Mouse (Mus musculus): Measurements from ENCODE around the gene Ccdc38. TPM values are rescaled to one million over a fixed set of nuclear protein-coding genes. Genes with fewer than 3 reads are reported as not detected.

The Ccdc38 gene
- polyA plus RNA-seq, 1 experiment from 2014 or later, result 0.25 TPM

- Histone ChIP-seq H3K9me3 (replicated peaks; ENCODE audit: control insufficient read depth, low read length) (no peaks in the 10 kb centered on the region), H3K27ac (ENCODE audit: low read length) (no peak overlapping the region), H3K9ac (ENCODE audit: low read length) (no peak overlapping the region), H3K27me3 (ENCODE audit: control insufficient read depth, insufficient read depth, low read length) (no peaks in the 10 kb centered on the region), H3K4me2 (ENCODE audit: low read depth, low read length) (no peak overlapping the region), H3K36me3 (ENCODE audit: control insufficient read depth, insufficient read depth, low read length) (no peaks in the 10 kb centered on the region), H3K4me1 (ENCODE audit: control insufficient read depth, insufficient read depth, low read length) (no peaks in the 10 kb centered on the region), H3K4me3 (replicated peaks; ENCODE audit: low read length) (no peak overlapping the region)
- ATAC-seq (ENCODE audit: insufficient read depth, low FRiP score), result no peak
- WGBS, result 70% methylated on average over 2 of the region's 2 CpGs
These were observed 21.8 kb upstream of the Ccdc38 start for GRCm38 (mm10) chr10:93518620-93519019.

GRCm38 (mm10) chr10:93519159-93519558 lies 21.3 kb upstream of the Ccdc38 start:
- no peak for ATAC-seq (ENCODE audit: insufficient read depth, low FRiP score)
- Histone ChIP-seq H3K27me3 (ENCODE audit: control insufficient read depth, insufficient read depth, low read length) (no peaks in the 10 kb centered on the region), H3K9ac (ENCODE audit: low read length) (no peak overlapping the region), H3K27ac (ENCODE audit: low read length) (no peak overlapping the region), H3K36me3 (ENCODE audit: control insufficient read depth, insufficient read depth, low read length) (no peaks in the 10 kb centered on the region), H3K9me3 (replicated peaks; ENCODE audit: control insufficient read depth, low read length) (no peaks in the 10 kb centered on the region), H3K4me2 (ENCODE audit: low read depth, low read length) (no peak overlapping the region), H3K4me3 (replicated peaks; ENCODE audit: low read length) (no peak overlapping the region), H3K4me1 (ENCODE audit: control insufficient read depth, insufficient read depth, low read length) (no peaks in the 10 kb centered on the region)
- WGBS, result 89% methylated on average over 8 of the region's 8 CpGs

DNA sequence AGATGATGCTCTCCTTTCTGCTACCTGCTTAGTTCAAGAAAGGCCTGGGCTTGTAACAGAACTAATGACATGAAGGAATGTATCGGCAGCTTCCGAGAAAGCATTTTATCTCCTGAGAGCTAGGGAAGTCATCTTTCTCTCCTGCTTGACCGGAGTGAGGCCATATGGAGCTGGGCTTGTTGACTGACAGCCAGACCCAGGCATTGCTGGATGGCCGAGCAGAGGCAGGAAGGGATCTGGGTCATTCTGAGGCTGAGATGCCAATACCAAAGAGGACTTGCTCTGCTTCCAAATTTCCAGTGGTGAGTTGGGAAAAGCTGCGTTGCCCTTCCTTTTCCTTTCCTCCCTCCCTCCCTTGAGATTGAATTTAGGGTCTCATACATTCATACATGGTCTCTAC lies 20.7 kb upstream of the Ccdc38 start:
- Histone ChIP-seq H3K36me3 (ENCODE audit: control insufficient read depth, insufficient read depth, low read length) (no peaks in the 10 kb centered on the region), H3K9ac (ENCODE audit: low read length) (no peak overlapping the region), H3K9me3 (replicated peaks; ENCODE audit: control insufficient read depth, low read length) (no peaks in the 10 kb centered on the region), H3K4me3 (replicated peaks; ENCODE audit: low read length) (no peak overlapping the region), H3K27me3 (ENCODE audit: control insufficient read depth, insufficient read depth, low read length) (no peaks in the 10 kb centered on the region), H3K27ac (ENCODE audit: low read length) (no peak overlapping the region), H3K4me2 (ENCODE audit: low read depth, low read length) (no peak overlapping the region), H3K4me1 (ENCODE audit: control insufficient read depth, insufficient read depth, low read length) (no peaks in the 10 kb centered on the region)
- ATAC-seq (ENCODE audit: insufficient read depth, low FRiP score), result no peak
- WGBS, result 71% methylated on average over 5 of the region's 5 CpGs

DNA sequence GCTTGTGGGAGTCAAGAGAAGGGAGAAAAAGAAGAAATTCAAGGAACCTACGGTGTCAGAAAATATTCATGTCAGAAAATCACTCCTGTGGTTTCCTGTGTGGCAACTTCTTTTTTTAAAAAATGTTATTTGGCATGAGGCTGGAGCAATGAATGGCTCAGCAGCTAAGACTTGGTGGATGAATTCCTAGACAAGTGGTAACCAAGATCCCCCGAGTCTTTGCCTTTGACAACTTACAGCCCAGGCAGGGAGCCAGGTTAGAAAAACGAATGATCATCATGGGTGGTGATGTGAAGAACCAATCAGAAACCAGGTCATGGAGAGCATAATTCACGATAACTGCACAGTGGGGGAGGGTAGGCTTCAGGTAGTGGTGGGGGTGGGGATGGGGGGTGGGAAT lies 19.4 kb upstream of the Ccdc38 start:
- no peaks in the 10 kb centered on the region for H3K4me1 ChIP-seq (ENCODE audit: control insufficient read depth, insufficient read depth, low read length)
- H3K4me3 ChIP-seq (replicated peaks; ENCODE audit: low read length), result no peak overlapping the region
- H3K9ac ChIP-seq (ENCODE audit: low read length), result no peak overlapping the region
- WGBS, result 66% methylated on average over 4 of the region's 4 CpGs
- no peaks in the 10 kb centered on the region for H3K27me3 ChIP-seq (ENCODE audit: control insufficient read depth, insufficient read depth, low read length)
- H3K4me2 ChIP-seq (ENCODE audit: low read depth, low read length), result no peak overlapping the region
- H3K9me3 ChIP-seq (replicated peaks; ENCODE audit: control insufficient read depth, low read length), result no peaks in the 10 kb centered on the region
- no peak overlapping the region for H3K27ac ChIP-seq (ENCODE audit: low read length)
- H3K36me3 ChIP-seq (ENCODE audit: control insufficient read depth, insufficient read depth, low read length), result no peaks in the 10 kb centered on the region
- no peak for ATAC-seq (ENCODE audit: insufficient read depth, low FRiP score)

DNA sequence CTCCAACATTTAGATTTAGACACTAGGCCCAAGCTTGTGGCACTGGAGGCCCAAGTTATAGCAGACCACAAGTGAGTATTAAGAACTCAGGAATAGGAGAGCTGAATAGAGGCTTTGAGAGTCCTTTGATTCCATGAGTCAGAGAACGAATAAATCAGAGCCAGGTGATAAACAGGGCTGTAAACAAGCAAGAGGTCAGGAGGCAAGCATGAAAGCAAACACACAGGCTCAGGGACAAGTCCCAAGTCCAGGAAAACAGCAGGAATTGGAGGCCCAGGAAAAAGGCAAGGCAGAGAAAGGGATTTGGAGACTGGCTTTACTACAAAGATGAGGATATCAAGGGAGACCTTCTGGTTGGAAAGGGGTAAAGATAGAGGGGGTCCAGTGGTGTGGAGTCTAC lies 15.1 kb upstream of the Ccdc38 start:
- Histone ChIP-seq H3K27ac (ENCODE audit: low read length) (no peak overlapping the region), H3K4me2 (ENCODE audit: low read depth, low read length) (no peak overlapping the region), H3K9me3 (replicated peaks; ENCODE audit: control insufficient read depth, low read length) (no peaks in the 10 kb centered on the region), H3K27me3 (ENCODE audit: control insufficient read depth, insufficient read depth, low read length) (no peaks in the 10 kb centered on the region), H3K4me3 (replicated peaks; ENCODE audit: low read length) (no peak overlapping the region), H3K4me1 (ENCODE audit: control insufficient read depth, insufficient read depth, low read length) (no peaks in the 10 kb centered on the region), H3K36me3 (ENCODE audit: control insufficient read depth, insufficient read depth, low read length) (no peaks in the 10 kb centered on the region), H3K9ac (ENCODE audit: low read length) (no peak overlapping the region)
- WGBS, result 65% methylated on average over 1 of the region's 1 CpGs
- no peak for ATAC-seq (ENCODE audit: insufficient read depth, low FRiP score)

DNA sequence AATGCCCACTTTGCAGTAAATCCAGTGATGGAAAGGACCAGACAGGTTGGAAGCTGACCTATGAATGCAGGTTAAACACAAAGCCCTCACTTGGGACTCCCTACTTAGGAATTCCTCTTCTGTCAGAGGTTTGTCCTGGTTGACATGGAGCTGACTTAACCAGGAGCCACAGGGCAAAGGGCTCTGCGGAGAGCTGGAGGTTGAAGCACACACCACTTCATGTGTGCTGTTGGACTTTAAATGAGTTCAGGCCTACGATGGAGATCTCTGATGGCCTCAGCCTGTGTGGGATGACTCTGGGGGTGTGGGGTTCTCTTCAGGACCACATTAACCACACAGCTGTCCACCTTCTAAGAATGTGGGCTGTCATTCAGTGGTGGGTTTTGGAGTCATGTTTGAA lies 2.1 kb upstream of the Ccdc38 start:
- no peak for ATAC-seq (ENCODE audit: insufficient read depth, low FRiP score)
- H3K9ac ChIP-seq (ENCODE audit: low read length), result no peak overlapping the region
- peaks cover 8% of the 10 kb centered on the region for H3K4me1 ChIP-seq (ENCODE audit: control insufficient read depth, insufficient read depth, low read length)
- H3K4me3 ChIP-seq (replicated peaks; ENCODE audit: low read length), result no peak overlapping the region
- 74% methylated on average over 2 of the region's 2 CpGs for WGBS
- no peak overlapping the region for H3K4me2 ChIP-seq (ENCODE audit: low read depth, low read length)
- no peaks in the 10 kb centered on the region for H3K9me3 ChIP-seq (replicated peaks; ENCODE audit: control insufficient read depth, low read length)
- H3K27ac ChIP-seq (ENCODE audit: low read length), result no peak overlapping the region
- H3K36me3 ChIP-seq (ENCODE audit: control insufficient read depth, insufficient read depth, low read length), result no peaks in the 10 kb centered on the region
- H3K27me3 ChIP-seq (ENCODE audit: control insufficient read depth, insufficient read depth, low read length), result peaks cover 3% of the 10 kb centered on the region; the same call in 1 of the 2 replicates

DNA sequence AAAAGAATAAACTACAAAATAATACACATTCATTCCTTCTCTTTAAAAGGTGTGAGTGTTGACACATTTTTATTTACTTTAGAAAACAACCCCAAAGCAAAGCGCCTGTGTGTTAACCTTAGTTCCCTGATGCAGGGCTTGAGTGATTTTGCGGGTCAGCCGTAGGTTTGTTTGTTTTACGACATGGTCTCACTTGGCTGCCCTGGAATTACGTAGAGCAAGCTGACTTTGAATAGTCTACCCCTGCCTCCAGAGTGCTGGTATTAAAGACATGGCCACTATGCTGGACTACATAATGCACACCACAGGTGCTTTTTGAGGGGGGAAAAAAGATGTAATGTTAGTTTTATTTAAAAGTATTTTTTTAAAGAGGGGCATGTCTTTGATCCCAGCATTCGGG lies 1.6 kb upstream of the Ccdc38 start:
- Histone ChIP-seq H3K27me3 (ENCODE audit: control insufficient read depth, insufficient read depth, low read length) (peaks cover 3% of the 10 kb centered on the region; the same call in 1 of the 2 replicates), H3K9me3 (replicated peaks; ENCODE audit: control insufficient read depth, low read length) (no peaks in the 10 kb centered on the region), H3K9ac (ENCODE audit: low read length) (no peak overlapping the region), H3K4me3 (replicated peaks; ENCODE audit: low read length) (no peak overlapping the region), H3K27ac (ENCODE audit: low read length) (no peak overlapping the region), H3K36me3 (ENCODE audit: control insufficient read depth, insufficient read depth, low read length) (no peaks in the 10 kb centered on the region), H3K4me1 (ENCODE audit: control insufficient read depth, insufficient read depth, low read length) (peaks cover 8% of the 10 kb centered on the region), H3K4me2 (ENCODE audit: low read depth, low read length) (no peak overlapping the region)
- WGBS, result 51% methylated on average over 6 of the region's 6 CpGs
- ATAC-seq (ENCODE audit: insufficient read depth, low FRiP score), result no peak

DNA sequence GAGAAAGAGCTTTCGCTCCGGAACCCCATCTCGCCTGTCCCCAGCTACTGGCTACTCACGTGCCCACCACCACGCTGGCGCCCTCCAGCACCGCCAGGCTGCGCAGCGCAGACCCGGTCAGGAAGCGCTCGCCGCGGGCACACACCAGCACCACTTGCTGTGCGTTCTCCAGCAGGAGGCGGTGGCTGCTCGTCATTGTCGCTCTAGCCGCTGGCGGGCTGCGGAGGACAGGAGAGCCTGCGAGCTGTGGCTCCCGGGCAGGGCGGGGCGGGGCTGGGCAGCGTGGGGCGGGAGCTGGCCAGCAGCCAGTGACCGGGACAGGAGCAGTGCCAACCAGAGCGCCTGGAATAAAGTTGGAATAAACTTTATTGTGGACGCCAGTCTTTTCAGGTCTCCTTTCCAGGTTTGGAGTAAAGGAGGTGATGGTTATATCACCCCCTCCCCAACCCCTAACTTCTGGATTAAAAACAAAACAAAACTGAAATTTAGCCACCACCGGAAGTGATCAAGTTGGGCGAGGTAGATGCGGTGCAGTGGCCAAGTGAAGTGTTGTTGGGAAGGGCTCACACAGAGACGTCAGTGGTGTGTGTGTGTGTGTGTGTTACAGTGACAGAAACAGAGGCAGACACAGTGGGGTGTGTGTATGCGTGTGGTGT lies 529 bp upstream of the Ccdc38 start, which contains the start of gene Amdhd1:
Gene Amdhd1 (minus strand): TSS at position 259 of the 656 bp plus-strand sequence.
- no peaks in the 10 kb centered on the region; the same call in 1 of the 2 replicates for H3K27me3 ChIP-seq (ENCODE audit: control insufficient read depth, insufficient read depth, low read length)
- H3K27ac ChIP-seq (ENCODE audit: low read length), result no peak within 1 kb of the TSS
- H3K4me2 ChIP-seq (ENCODE audit: low read depth, low read length), result peak within 1 kb of the TSS; percentile 72
- peak; percentile 95 for ATAC-seq (ENCODE audit: insufficient read depth, low FRiP score)
- peak within 1 kb of the TSS; percentile 61 for H3K9ac ChIP-seq (ENCODE audit: low read length)
- 2% methylated on average over 35 of the region's 35 CpGs for WGBS
- peak within 1 kb of the TSS; percentile 48 for H3K4me3 ChIP-seq (replicated peaks; ENCODE audit: low read length)
- peaks cover 8% of the 10 kb centered on the region for H3K4me1 ChIP-seq (ENCODE audit: control insufficient read depth, insufficient read depth, low read length)
- no peaks in the 10 kb centered on the region for H3K9me3 ChIP-seq (replicated peaks; ENCODE audit: control insufficient read depth, low read length)
- H3K36me3 ChIP-seq (ENCODE audit: control insufficient read depth, insufficient read depth, low read length), result no peaks in the 10 kb centered on the region

GRCm38 (mm10) chr10:93541585-93541984 lies 1.2 kb downstream of the Ccdc38 start:
- Histone ChIP-seq H3K4me1 (ENCODE audit: control insufficient read depth, insufficient read depth, low read length) (peaks cover 8% of the 10 kb centered on the region), H3K27me3 (ENCODE audit: control insufficient read depth, insufficient read depth, low read length) (no peaks in the 10 kb centered on the region; the same call in 1 of the 2 replicates), H3K4me2 (ENCODE audit: low read depth, low read length) (no peak overlapping the region), H3K4me3 (replicated peaks; ENCODE audit: low read length) (no peak overlapping the region), H3K36me3 (ENCODE audit: control insufficient read depth, insufficient read depth, low read length) (no peaks in the 10 kb centered on the region), H3K9ac (ENCODE audit: low read length) (no peak overlapping the region), H3K9me3 (replicated peaks; ENCODE audit: control insufficient read depth, low read length) (no peaks in the 10 kb centered on the region), H3K27ac (ENCODE audit: low read length) (no peak overlapping the region)
- 80% methylated on average over 1 of the region's 1 CpGs for WGBS
- no peak for ATAC-seq (ENCODE audit: insufficient read depth, low FRiP score)

Measured in stomach, embryonic 16.5 days (tissue).